Mouse (Mus musculus) CH12.LX (cell line): ENCODE measurements around the gene Opalin.

ENCODE experiments used
- CTCF ChIP-seq, 2 experiments: IDR thresholded peaks in 1 of 2; conservative IDR thresholded peaks in 1 of 2; 2 replicates each; pipeline ENCODE4 v1.5.1; 2011 to 2012; ENCODE audit warnings: low read depth in 2 of 2, low read length in 2 of 2, improper control_type of control experiment in 1 of 2, inconsistent platforms in 1 of 2, mild to moderate bottlenecking in 1 of 2, moderate library complexity in 1 of 2
- KAT2A ChIP-seq: IDR thresholded peaks from 2 replicates; pipeline ENCODE4 v1.6.1; 2012; ENCODE audit warnings: low read length, improper control_type of control experiment, inconsistent platforms; ENCODE audit not compliant: insufficient replicate concordance

DNA sequence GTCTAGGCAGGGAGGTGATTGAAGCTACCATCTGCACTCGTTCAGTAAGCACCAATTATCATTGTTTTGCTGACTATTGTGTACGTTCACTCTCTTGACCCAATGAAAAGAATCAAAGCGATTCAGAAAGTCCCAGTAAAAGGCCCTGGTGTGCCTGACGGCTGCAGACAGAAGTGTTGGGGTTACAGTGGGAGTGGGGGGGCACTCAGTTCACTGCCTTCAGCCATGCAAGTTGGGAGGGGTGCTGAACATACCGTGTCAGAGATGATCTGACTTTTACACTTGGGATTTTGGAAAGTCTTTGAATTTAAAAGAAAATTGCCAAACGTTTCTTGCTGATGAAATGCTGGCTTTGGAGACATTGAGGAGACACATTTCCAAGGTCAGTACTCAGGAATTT, 46.8 kb downstream of the Opalin start:
- TF ChIP-seq KAT2A: no peak
- no peak for TF ChIP-seq CTCF (conservative IDR thresholded peaks at IDR 0.05 in 1 of 2, IDR thresholded peaks at IDR 0.05 in 1 of 2; ENCODE audit: low read depth in 2 of 2, low read length in 2 of 2)
